Mouse (Mus musculus): Measurements from ENCODE around the gene Myadm. TPM values are rescaled to one million over a fixed set of nuclear protein-coding genes. Genes with fewer than 3 reads are reported as not detected.

Myadm gene
- polyA plus RNA-seq, 2 experiments: 21.5 to 23.1 TPM

GRCm38 (mm10) chr7:3329776-3330546 is 41.1 kb downstream of the Myadm start:
- Histone ChIP-seq H3K9me3 (ENCODE audit: control insufficient read depth, low read length) (no peaks in the 10 kb centered on the region), H3K9ac (replicated peaks) (no peak overlapping the region), H3K4me3 (ENCODE audit: insufficient read depth in 1 of 2, low read depth in 2 of 2, low read length in 2 of 2) (no peak overlapping the region), H3K4me1 (replicated peaks; ENCODE audit: control insufficient read depth in 2 of 2, insufficient read depth in 2 of 2, low read length in 1 of 2) (no peaks in the 10 kb centered on the region), H3K27ac (no peak overlapping the region), H3K4me2 (ENCODE audit: low read depth) (no peak overlapping the region), H3K27me3 (ENCODE audit: control insufficient read depth, insufficient read depth, low read length) (peaks cover 35% of the 10 kb centered on the region), H3K36me3 (replicated peaks; ENCODE audit: control insufficient read depth, insufficient read depth, low read depth) (no peaks in the 10 kb centered on the region)
- peak in 1 of 3 experiments; percentile 11 for DNase-seq (ENCODE audit: low read depth in 3 of 3, low spot score in 3 of 3)
- no peak for ATAC-seq (ENCODE audit: insufficient read depth)
- WGBS (ENCODE audit: insufficient replicate concordance): 15% methylated on average over 31 of the region's 31 CpGs
- TF ChIP-seq CTCF (IDR thresholded peaks at IDR 0.05; ENCODE audit: low read depth) (peak; percentile 93), EP300 (IDR thresholded peaks at IDR 0.05; ENCODE audit: low read depth) (no peak)

- ATAC-seq (ENCODE audit: insufficient read depth) (no peak), DNase-seq (ENCODE audit: low read depth in 3 of 3, low spot score in 3 of 3) (no peak)
- Histone ChIP-seq H3K4me2 (ENCODE audit: low read depth) (no peak overlapping the region), H3K4me3 (ENCODE audit: insufficient read depth in 1 of 2, low read depth in 2 of 2, low read length in 2 of 2) (no peak overlapping the region), H3K27me3 (ENCODE audit: control insufficient read depth, insufficient read depth, low read length) (peaks cover 35% of the 10 kb centered on the region), H3K4me1 (replicated peaks; ENCODE audit: control insufficient read depth in 2 of 2, insufficient read depth in 2 of 2, low read length in 1 of 2) (no peaks in the 10 kb centered on the region), H3K27ac (no peak overlapping the region), H3K36me3 (replicated peaks; ENCODE audit: control insufficient read depth, insufficient read depth, low read depth) (no peaks in the 10 kb centered on the region), H3K9ac (replicated peaks) (no peak overlapping the region), H3K9me3 (ENCODE audit: control insufficient read depth, low read length) (no peaks in the 10 kb centered on the region)
- no peak for TF ChIP-seq CTCF (IDR thresholded peaks at IDR 0.05; ENCODE audit: low read depth)
- no peak for TF ChIP-seq EP300 (IDR thresholded peaks at IDR 0.05; ENCODE audit: low read depth)
- WGBS (ENCODE audit: insufficient replicate concordance): 29% methylated on average over 6 of the region's 6 CpGs
Measured at GRCm38 (mm10) chr7:3331171-3331570, 42.3 kb downstream of the Myadm start.

- H3K4me3 ChIP-seq (ENCODE audit: insufficient read depth in 1 of 2, low read depth in 2 of 2, low read length in 2 of 2): no peak overlapping the region
- WGBS (ENCODE audit: insufficient replicate concordance): under 1% methylated on average over 26 of the region's 27 CpGs
- ATAC-seq (ENCODE audit: insufficient read depth) (no peak), DNase-seq (ENCODE audit: low read depth in 3 of 3, low spot score in 3 of 3) (no peak)
- peak overlapping the region; percentile 18; the same call in 1 of the 2 replicates for H3K4me2 ChIP-seq (ENCODE audit: low read depth)
- no peak overlapping the region for H3K27ac ChIP-seq
- H3K9me3 ChIP-seq (ENCODE audit: control insufficient read depth, low read length): no peaks in the 10 kb centered on the region
- no peak overlapping the region for H3K9ac ChIP-seq (replicated peaks)
- H3K36me3 ChIP-seq (replicated peaks; ENCODE audit: control insufficient read depth, insufficient read depth, low read depth): no peaks in the 10 kb centered on the region
- TF ChIP-seq EP300 (IDR thresholded peaks at IDR 0.05; ENCODE audit: low read depth) (no peak), CTCF (IDR thresholded peaks at IDR 0.05; ENCODE audit: low read depth) (no peak)
- no peaks in the 10 kb centered on the region for H3K4me1 ChIP-seq (replicated peaks; ENCODE audit: control insufficient read depth in 2 of 2, insufficient read depth in 2 of 2, low read length in 1 of 2)
- peaks cover 35% of the 10 kb centered on the region for H3K27me3 ChIP-seq (ENCODE audit: control insufficient read depth, insufficient read depth, low read length)
Measured at GRCm38 (mm10) chr7:3331581-3332223, 42.8 kb downstream of the Myadm start.

GRCm38 (mm10) chr7:3332224-3332615 is 43.3 kb downstream of the Myadm start:
- Histone ChIP-seq H3K9ac (replicated peaks) (no peak overlapping the region), H3K36me3 (replicated peaks; ENCODE audit: control insufficient read depth, insufficient read depth, low read depth) (no peaks in the 10 kb centered on the region), H3K9me3 (ENCODE audit: control insufficient read depth, low read length) (no peaks in the 10 kb centered on the region), H3K4me2 (ENCODE audit: low read depth) (no peak overlapping the region), H3K27me3 (ENCODE audit: control insufficient read depth, insufficient read depth, low read length) (peaks cover 35% of the 10 kb centered on the region), H3K4me3 (ENCODE audit: insufficient read depth in 1 of 2, low read depth in 2 of 2, low read length in 2 of 2) (no peak overlapping the region), H3K4me1 (replicated peaks; ENCODE audit: control insufficient read depth in 2 of 2, insufficient read depth in 2 of 2, low read length in 1 of 2) (no peaks in the 10 kb centered on the region), H3K27ac (no peak overlapping the region)
- DNase-seq (ENCODE audit: low read depth in 3 of 3, low spot score in 3 of 3) (no peak), ATAC-seq (ENCODE audit: insufficient read depth) (no peak)
- 0% methylated on average over 4 of the region's 4 CpGs for WGBS (ENCODE audit: insufficient replicate concordance)
- TF ChIP-seq CTCF (IDR thresholded peaks at IDR 0.05; ENCODE audit: low read depth) (no peak), EP300 (IDR thresholded peaks at IDR 0.05; ENCODE audit: low read depth) (no peak)

Measured in liver, embryonic 14.5 days (tissue).